Mouse (Mus musculus) spleen, adult 2 months (tissue): ENCODE measurements around the gene Psmd12.

ENCODE experiments used
- CTCF ChIP-seq: fragments of 200-500 bp; IDR thresholded peaks from 2 replicates; pipeline ENCODE4 v1.5.1; 2011; ENCODE audit warnings: mild to moderate bottlenecking, inconsistent platforms; ENCODE audit not compliant: insufficient read depth, insufficient read length, insufficient replicate concordance; ENCODE audit errors: extremely low read depth
- POLR2A ChIP-seq: fragments of 200-500 bp; IDR thresholded peaks from 2 replicates; pipeline ENCODE4 v1.6.1; 2011; ENCODE audit warnings: low read depth, low read length, inconsistent platforms

DNA sequence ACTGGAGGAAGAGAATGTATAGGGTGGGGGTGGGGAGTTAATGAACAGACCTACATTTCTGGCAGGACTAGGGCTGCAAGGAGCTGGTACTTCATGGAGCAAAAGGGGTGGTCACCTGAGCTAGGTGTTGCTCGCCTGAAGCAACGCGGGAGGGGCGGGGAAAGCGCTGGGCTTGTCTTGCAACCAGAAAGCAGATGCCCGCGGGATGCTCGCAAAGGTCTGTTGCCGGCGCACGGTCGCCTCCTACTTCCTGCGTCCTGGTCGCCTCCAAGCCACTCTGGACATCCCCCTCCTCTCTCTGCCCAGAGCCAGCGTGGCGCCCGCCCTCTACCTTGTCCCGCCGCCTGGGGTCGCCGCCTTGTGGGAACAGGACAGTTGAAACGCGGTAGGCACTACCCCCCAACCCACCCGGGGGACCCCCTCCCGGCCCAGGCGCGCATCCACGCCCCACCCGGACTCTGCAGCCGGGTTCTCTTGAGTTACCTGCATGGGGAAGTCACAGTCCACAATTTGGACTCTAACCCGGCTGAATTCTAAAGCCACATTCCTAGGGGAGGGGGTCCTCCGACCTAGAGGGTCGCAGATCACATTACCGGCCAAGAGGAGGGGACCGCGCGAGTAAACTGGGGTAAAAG is 67.5 kb downstream of the Psmd12 start:
- no peak for TF ChIP-seq POLR2A
- TF ChIP-seq CTCF, result no peak
